Mouse (Mus musculus) brain, embryonic 18.5 days (tissue): ENCODE results near the gene Klra7.
"Not testable (repeated sequence)": the region's sequence is repeated elsewhere in the genome, so short reads cannot be mapped to it uniquely, and the experiment has no call there.

Experiments used
- DNase-seq: peaks from one replicate; pipeline ENCODE4 v3.0.0-alpha.2; 2012; ENCODE audit warnings: low read depth, low spot score

Klra7 gene

GRCm38 (mm10) chr6:130233222-130233621 is at the start of gene Klra7:
Gene Klra7, minus strand, starts transcription at chr6:130233322.
- no peak for DNase-seq

- DNase-seq: not testable (repeated sequence)
These were observed 48.7 kb upstream of the Klra7 start, which contains the start of gene Klra10 for GRCm38 (mm10) chr6:130281828-130282227. Gene Klra10, minus strand, starts transcription at chr6:130281928.

- DNase-seq: no peak
These were observed 22.2 kb upstream of the Klra7 start for GRCm38 (mm10) chr6:130255326-130255725.

GRCm38 (mm10) chr6:130237536-130237935 is 4.4 kb upstream of the Klra7 start:
- no peak for DNase-seq

- no peak for DNase-seq
These were observed 3.5 kb upstream of the Klra7 start for GRCm38 (mm10) chr6:130236635-130237034.

DNA sequence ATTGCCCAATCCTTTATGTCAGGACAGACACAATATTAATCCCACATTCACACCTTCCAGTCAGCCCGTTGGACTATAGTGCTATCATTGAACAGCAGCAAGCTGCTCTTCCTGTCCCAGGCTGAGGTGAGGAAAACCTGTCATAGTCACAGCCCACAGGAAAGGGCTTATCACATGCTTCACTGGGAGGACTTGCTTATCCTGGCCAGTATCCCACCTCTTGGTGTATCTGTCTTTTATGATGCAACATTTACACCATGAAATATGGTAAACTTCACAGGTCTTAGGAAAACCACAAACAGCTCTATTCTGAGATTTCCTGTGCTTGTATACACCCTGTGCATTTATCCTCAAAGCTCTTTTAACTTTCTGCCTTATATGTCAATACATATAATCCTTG is 35.7 kb downstream of the Klra7 start:
- not testable (repeated sequence) for DNase-seq

- not testable (repeated sequence) for DNase-seq
These were observed 40.1 kb downstream of the Klra7 start, which contains the start of gene Klra9 for GRCm38 (mm10) chr6:130193012-130193411. Gene Klra9, minus strand, starts transcription at chr6:130193112.
